Mouse (Mus musculus): Measurements from ENCODE around the gene Trip13.

DNA sequence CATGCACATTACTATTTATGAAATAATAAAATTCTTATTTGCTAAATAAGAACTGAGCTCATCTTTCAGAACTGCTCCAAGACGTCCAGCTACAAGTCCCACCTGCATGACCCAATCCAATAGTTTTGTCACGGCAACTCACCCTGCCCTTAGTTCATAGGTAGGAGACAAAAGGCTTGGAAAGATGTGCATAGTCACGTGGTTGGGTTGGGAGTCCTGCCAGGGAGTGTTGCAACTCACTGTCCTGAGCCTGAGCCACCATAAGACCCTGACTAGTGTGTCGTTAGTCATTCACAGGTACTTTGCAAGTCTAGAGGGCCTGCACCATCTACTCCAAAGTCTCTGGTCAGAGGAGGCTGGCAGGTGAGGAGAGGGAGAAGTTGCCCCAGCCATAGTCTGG, 51.5 kb downstream of the Trip13 start:
- no peak for TF ChIP-seq POLR2A (IDR thresholded peaks at IDR 0.05; ENCODE audit: insufficient read length, low read depth)
- no peak for TF ChIP-seq TCF12 (IDR thresholded peaks at IDR 0.05; ENCODE audit: insufficient read depth, poor library complexity, severe bottlenecking)
- TF ChIP-seq SRF (IDR thresholded peaks at IDR 0.05; ENCODE audit: control insufficient read depth, insufficient read length, low read depth), result no peak
- no peak for TF ChIP-seq MYOG (IDR thresholded peaks at IDR 0.05; ENCODE audit: control insufficient read depth in 1 of 3, insufficient read depth in 1 of 3, insufficient read length in 2 of 3, low read depth in 2 of 3)
- TF ChIP-seq E2F4 (IDR thresholded peaks at IDR 0.05; ENCODE audit: insufficient read depth), result no peak
